Mouse (Mus musculus) neural tube, embryonic 11.5 days (tissue): Measurements from ENCODE around the gene Map4. TPM values are rescaled to one million over a fixed set of nuclear protein-coding genes. Genes with fewer than 3 reads are reported as not detected.

Experiments
- ATAC-seq: fragments of 200-750 bp; cut with Nextera tagmentation; 2 replicates; pipeline ENCODE4 v1.8.0; 2017; ENCODE audit warnings: moderate number of reproducible peaks, mild to moderate bottlenecking, moderate TSS enrichment, moderate library complexity; ENCODE audit not compliant: insufficient read depth, low FRiP score, low TSS enrichment
- DNase-seq: peaks from one replicate; pipeline ENCODE4 v3.0.0-alpha.2; 2015; ENCODE audit warnings: low spot score
- H3K27ac ChIP-seq: fragments of 300-500 bp; sonication (generic); 2 replicates; pipeline ENCODE4 v1.5.1; 2014; ENCODE audit warnings: low read depth, mild to moderate bottlenecking, low read length
- H3K27me3 ChIP-seq: fragments of 300-500 bp; sonication (generic); 2 replicates; pipeline ENCODE4 v1.6.1; 2014; ENCODE audit warnings: mild to moderate bottlenecking, low read length, mixed read lengths; ENCODE audit not compliant: control insufficient read depth, insufficient read depth
- H3K36me3 ChIP-seq: fragments of 300-500 bp; sonication (generic); 2 replicates; pipeline ENCODE4 v1.6.1; 2014; ENCODE audit warnings: mild to moderate bottlenecking, low read length, moderate library complexity, mixed read lengths; ENCODE audit not compliant: control insufficient read depth, insufficient read depth
- H3K4me1 ChIP-seq: fragments of 300-500 bp; sonication (generic); 2 replicates; pipeline ENCODE4 v1.6.1; 2014; ENCODE audit warnings: low read length, mixed read lengths; ENCODE audit not compliant: control insufficient read depth, insufficient read depth
- H3K4me2 ChIP-seq: fragments of 300-500 bp; sonication (generic); 2 replicates; pipeline ENCODE4 v1.6.1; 2014; ENCODE audit warnings: low read depth, mild to moderate bottlenecking, moderate library complexity
- H3K4me3 ChIP-seq: fragments of 300-500 bp; sonication (generic); 2 replicates; pipeline ENCODE4 v1.5.1; 2014; ENCODE audit warnings: low read depth, low read length
- H3K9ac ChIP-seq: fragments of 300-500 bp; sonication (generic); 2 replicates; pipeline ENCODE4 v1.6.1; 2014; ENCODE audit warnings: mild to moderate bottlenecking, low read length
- H3K9me3 ChIP-seq: fragments of 300-500 bp; sonication (generic); 2 replicates; pipeline ENCODE4 v1.6.1; 2016; ENCODE audit warnings: low read length; ENCODE audit not compliant: control insufficient read depth
- WGBS: fragments of 180-500 bp; shearing (Covaris S2); extraction: QIAGEN DNeasy Blood & Tissue Kit; methylation state at CpG from one replicate; pipeline ENCODE4 v1.1.7; 2014; 5-methylcytosine and 5-hydroxymethylcytosine counted together
- polyA plus RNA-seq: library from polyadenylated mRNA; unstranded; fragments of >200 nt; fragmentation: Nextera tagmentation; extraction: Ambion mirVana; gene quantifications from 2 replicates; pipeline ENCODE4 v1.2.1, GENCODE M21; 2014

Gene Map4
- polyA plus RNA-seq, 1 experiment from 2014 or later: 129 TPM

- DNase-seq (peak; percentile 55), ATAC-seq (peak; percentile 80)
- WGBS: 39% methylated on average over 2 of the region's 2 CpGs
- Histone ChIP-seq H3K27me3 (no peaks in the 10 kb centered on the region), H3K4me2 (peak overlapping the region; percentile 50), H3K4me3 (peak overlapping the region; percentile 30), H3K27ac (peak overlapping the region; percentile 94), H3K9ac (peak overlapping the region; percentile 19), H3K36me3 (no peaks in the 10 kb centered on the region), H3K9me3 (no peaks in the 10 kb centered on the region), H3K4me1 (peaks cover 27% of the 10 kb centered on the region)
Measured at GRCm38 (mm10) chr9:110054080-110054421, 122.8 kb downstream of the Map4 start.

- no peaks in the 10 kb centered on the region for H3K9me3 ChIP-seq
- peak overlapping the region; percentile 30 for H3K4me3 ChIP-seq
- no peaks in the 10 kb centered on the region for H3K36me3 ChIP-seq
- WGBS: 72% methylated on average over 3 of the region's 3 CpGs
- peak overlapping the region; percentile 94 for H3K27ac ChIP-seq
- H3K4me2 ChIP-seq: peak overlapping the region; percentile 50
- DNase-seq: no peak
- no peak for ATAC-seq
- no peaks in the 10 kb centered on the region for H3K27me3 ChIP-seq
- H3K9ac ChIP-seq: peak overlapping the region; percentile 19
- H3K4me1 ChIP-seq: peaks cover 27% of the 10 kb centered on the region
Measured at GRCm38 (mm10) chr9:110054781-110055180, 123.5 kb downstream of the Map4 start.

GRCm38 (mm10) chr9:110057200-110057599, 125.9 kb downstream of the Map4 start:
- Histone ChIP-seq H3K27me3 (no peaks in the 10 kb centered on the region), H3K27ac (no peak overlapping the region), H3K9me3 (no peaks in the 10 kb centered on the region), H3K36me3 (no peaks in the 10 kb centered on the region), H3K4me3 (no peak overlapping the region), H3K9ac (no peak overlapping the region), H3K4me2 (no peak overlapping the region), H3K4me1 (peaks cover 17% of the 10 kb centered on the region)
- DNase-seq (no peak), ATAC-seq (no peak)
- WGBS: 96% methylated on average over 1 of the region's 1 CpGs

GRCm38 (mm10) chr9:110060761-110061160, 129.5 kb downstream of the Map4 start:
- Histone ChIP-seq H3K4me1 (peaks cover 5% of the 10 kb centered on the region; the same call in 1 of the 2 replicates), H3K36me3 (no peaks in the 10 kb centered on the region), H3K4me3 (no peak overlapping the region), H3K9ac (no peak overlapping the region), H3K27me3 (no peaks in the 10 kb centered on the region), H3K9me3 (no peaks in the 10 kb centered on the region), H3K27ac (no peak overlapping the region), H3K4me2 (no peak overlapping the region)
- ATAC-seq (no peak), DNase-seq (no peak)
- WGBS: 79% methylated on average over 2 of the region's 2 CpGs

- H3K9me3 ChIP-seq: no peaks in the 10 kb centered on the region
- no peak for DNase-seq
- H3K27ac ChIP-seq: no peak overlapping the region
- H3K27me3 ChIP-seq: no peaks in the 10 kb centered on the region
- no peak overlapping the region for H3K4me3 ChIP-seq
- no peak overlapping the region for H3K9ac ChIP-seq
- H3K36me3 ChIP-seq: no peaks in the 10 kb centered on the region; the same call in 1 of the 2 replicates
- ATAC-seq: no peak
- H3K4me1 ChIP-seq: no peaks in the 10 kb centered on the region
- no peak overlapping the region for H3K4me2 ChIP-seq
- 84% methylated on average over 7 of the region's 7 CpGs for WGBS
Measured at GRCm38 (mm10) chr9:110062405-110062804, 131.1 kb downstream of the Map4 start.

- Histone ChIP-seq H3K4me3 (no peak overlapping the region), H3K27ac (no peak overlapping the region), H3K27me3 (no peaks in the 10 kb centered on the region), H3K9me3 (no peaks in the 10 kb centered on the region), H3K9ac (no peak overlapping the region), H3K4me2 (no peak overlapping the region), H3K4me1 (no peaks in the 10 kb centered on the region), H3K36me3 (no peaks in the 10 kb centered on the region; the same call in 1 of the 2 replicates)
- ATAC-seq (no peak), DNase-seq (no peak)
- WGBS: 94% methylated on average over 6 of the region's 6 CpGs
Measured at GRCm38 (mm10) chr9:110062861-110063260, 131.6 kb downstream of the Map4 start.

GRCm38 (mm10) chr9:110064641-110065040, 133.4 kb downstream of the Map4 start:
- DNase-seq: no peak
- no peak for ATAC-seq
- Histone ChIP-seq H3K27ac (no peak overlapping the region), H3K4me1 (no peaks in the 10 kb centered on the region), H3K9me3 (no peaks in the 10 kb centered on the region), H3K27me3 (no peaks in the 10 kb centered on the region), H3K9ac (no peak overlapping the region), H3K4me3 (no peak overlapping the region), H3K36me3 (no peaks in the 10 kb centered on the region; the same call in 1 of the 2 replicates), H3K4me2 (no peak overlapping the region)

- no peaks in the 10 kb centered on the region; the same call in none of the 2 replicates for H3K36me3 ChIP-seq
- H3K4me1 ChIP-seq: no peaks in the 10 kb centered on the region
- H3K27me3 ChIP-seq: no peaks in the 10 kb centered on the region
- H3K9me3 ChIP-seq: no peaks in the 10 kb centered on the region
- no peak overlapping the region for H3K27ac ChIP-seq
- ATAC-seq: no peak
- 89% methylated on average over 6 of the region's 6 CpGs for WGBS
- H3K9ac ChIP-seq: no peak overlapping the region
- no peak overlapping the region for H3K4me2 ChIP-seq
- no peak for DNase-seq
- no peak overlapping the region for H3K4me3 ChIP-seq
Measured at GRCm38 (mm10) chr9:110068745-110069144, 137.5 kb downstream of the Map4 start.

GRCm38 (mm10) chr9:110070358-110070757, 139.1 kb downstream of the Map4 start:
- Histone ChIP-seq H3K27me3 (no peaks in the 10 kb centered on the region), H3K27ac (no peak overlapping the region), H3K4me2 (no peak overlapping the region), H3K4me3 (no peak overlapping the region), H3K9me3 (no peaks in the 10 kb centered on the region), H3K4me1 (no peaks in the 10 kb centered on the region), H3K36me3 (no peaks in the 10 kb centered on the region; the same call in none of the 2 replicates), H3K9ac (no peak overlapping the region)
- DNase-seq (no peak), ATAC-seq (no peak)
- WGBS: 94% methylated on average over 9 of the region's 9 CpGs
